In the genomic region with DNA sequence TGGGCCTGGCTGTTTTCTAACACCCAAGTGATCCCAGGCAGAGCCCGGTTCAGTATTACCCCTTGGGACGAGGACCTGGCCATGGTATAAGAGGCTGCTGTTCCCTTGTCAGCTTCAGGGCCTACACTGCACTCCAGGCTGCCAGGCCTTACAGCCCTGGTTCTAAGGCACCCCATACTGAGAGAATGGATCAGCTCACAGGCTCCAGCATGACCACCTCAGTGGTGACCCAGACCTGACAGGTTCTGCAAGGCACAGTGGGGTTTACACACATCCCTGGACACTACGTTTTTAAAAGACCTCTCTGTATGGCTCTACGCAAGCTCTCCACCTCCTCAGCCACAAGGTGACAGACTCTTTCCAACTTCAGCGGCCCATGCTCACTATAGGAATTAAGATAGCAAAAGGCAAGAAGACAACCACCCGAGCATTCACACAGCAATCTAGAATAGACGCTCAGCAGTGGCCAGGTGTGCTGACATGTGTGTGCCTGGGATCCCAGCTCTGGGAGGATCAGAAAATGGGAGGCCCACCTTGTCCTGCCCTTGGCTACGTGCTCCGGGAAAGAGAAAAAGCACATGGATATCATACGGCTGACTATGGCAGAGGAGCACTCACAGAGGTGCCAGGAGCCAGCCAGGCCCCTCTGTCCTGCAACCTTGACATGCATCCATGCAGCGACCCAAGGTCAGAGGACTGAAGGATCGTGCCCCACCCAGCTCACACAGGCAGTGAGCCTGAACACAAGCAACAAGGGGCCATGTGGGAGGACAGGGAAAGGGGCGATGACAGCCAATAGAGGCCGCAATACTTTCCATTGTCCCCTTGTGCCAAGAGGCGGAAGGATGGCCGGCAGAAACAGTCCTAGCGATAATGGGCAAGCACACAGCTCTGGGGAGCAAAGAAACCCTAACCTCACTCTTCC, we compare ENCODE assay signal across 9 mouse cellular contexts. TPM values are rescaled to one million over a fixed set of nuclear protein-coding genes. Genes with fewer than 3 reads are reported as not detected.
A peak's percentile ranks its signal among the peaks of the same experiment; 100 is the strongest.
DNase-seq lines count a peak whose midpoint lies in the region; ATAC-seq lines count a peak whose summit lies in the region.
"Had no signal": no experiment of that assay in that cellular context is flagged by ENCODE, and none has a peak within 500 bp of the region (broad histone marks: within the 10 kb centered on the region; RNA-seq: fewer than 3 reads in every experiment).

No protein-coding gene starts in this region.

- H3K27me3 ChIP-seq in lung, embryonic 15.5 days = no peaks in the 10 kb centered on the region
- H3K27me3 ChIP-seq in forebrain, embryonic 15.5 days = no peaks in the 10 kb centered on the region

- no peak overlapping the region for H3K4me2 ChIP-seq in lung, embryonic 15.5 days
- H3K4me2 ChIP-seq in forebrain, embryonic 15.5 days (replicated peaks) = no peak overlapping the region

- no peak overlapping the region for H3K4me3 ChIP-seq in lung, embryonic 15.5 days
- H3K4me3 ChIP-seq in forebrain, embryonic 15.5 days = no peak overlapping the region

- peak; percentile 62 for DNase-seq in adrenal gland, adult 2 months
- no peak for DNase-seq in adrenal gland, postnatal 25 days
- DNase-seq in lung, postnatal 36 days = no peak
- peak; percentile 2 for DNase-seq in layer of hippocampus, postnatal 36 days
- DNase-seq in left cerebral cortex, adult 11 months (ENCODE audit: low spot score) = no peak
- DNase-seq in right cerebral cortex, adult 18-20 months = no peak

- WGBS in lung, embryonic 15.5 days = 63% methylated on average over 17 of the region's 17 CpGs
- WGBS in forebrain, embryonic 15.5 days = 77% methylated on average over 17 of the region's 17 CpGs

- H3K9ac ChIP-seq in lung, embryonic 15.5 days = no peak overlapping the region
- H3K9ac ChIP-seq in forebrain, embryonic 15.5 days (replicated peaks) = no peak overlapping the region

- peak overlapping the region; percentile 65 for H3K27ac ChIP-seq in lung, embryonic 15.5 days
- 0 out of 2 replicates have a peak overlapping the region, but pooled peaks have one; percentile 18 for H3K27ac ChIP-seq in forebrain, embryonic 15.5 days (replicated peaks)

- H3K36me3 ChIP-seq in lung, embryonic 15.5 days = no peaks in the 10 kb centered on the region
- no peaks in the 10 kb centered on the region for H3K36me3 ChIP-seq in forebrain, embryonic 15.5 days

- no peaks in the 10 kb centered on the region for H3K9me3 ChIP-seq in lung, embryonic 15.5 days
- H3K9me3 ChIP-seq in forebrain, embryonic 15.5 days = no peaks in the 10 kb centered on the region

- peaks cover 50% of the 10 kb centered on the region for H3K4me1 ChIP-seq in lung, embryonic 15.5 days
- peaks cover 45% of the 10 kb centered on the region for H3K4me1 ChIP-seq in forebrain, embryonic 15.5 days

- no peak for ATAC-seq in lung, embryonic 15.5 days (ENCODE audit: borderline replicate concordance, extremely low read depth, low FRiP score, low TSS enrichment)
- ATAC-seq in forebrain, embryonic 15.5 days (replicated peaks) = no peak

RNA-seq across cellular contexts. Expression of gene Ndufb7, which starts 11.9 kb away (rescaled TPM):
- total RNA-seq in adrenal gland, adult 2 months (2021) = 100 to 1,000 TPM; 209 to 258 TPM
- 402 and 495 TPM in 2 replicates for polyA plus RNA-seq in adrenal gland, adult 2 months (2012; rRNA removed)
- 223 and 229 TPM in 2 replicates for total RNA-seq in adrenal gland, postnatal 25 days (2021)
- 316 and 363 TPM in 2 replicates for polyA plus RNA-seq in lung, embryonic 15.5 days (2015; fragmentation: Nextera tagmentation; extraction: Ambion mirVana)
- polyA plus RNA-seq in forebrain, embryonic 15.5 days (2015; fragmentation: Nextera tagmentation; extraction: Ambion mirVana) = 327 and 356 TPM in 2 replicates
- 100 to 1,000 TPM; 147 to 150 TPM for total RNA-seq in layer of hippocampus, postnatal 36 days (2021)

RNA-seq across cellular contexts. Expression of gene Tecr, which starts 29.4 kb away (rescaled TPM):
- 100 to 1,000 TPM; 409 to 723 TPM for total RNA-seq in adrenal gland, adult 2 months (2021)
- polyA plus RNA-seq in adrenal gland, adult 2 months (2012; rRNA removed) = 1,113 and 1,272 TPM in 2 replicates
- total RNA-seq in adrenal gland, postnatal 25 days (2021) = 582 and 661 TPM in 2 replicates
- 533 and 536 TPM in 2 replicates for polyA plus RNA-seq in lung, embryonic 15.5 days (2015; fragmentation: Nextera tagmentation; extraction: Ambion mirVana)
- polyA plus RNA-seq in forebrain, embryonic 15.5 days (2015; fragmentation: Nextera tagmentation; extraction: Ambion mirVana) = 683 and 712 TPM in 2 replicates
- total RNA-seq in layer of hippocampus, postnatal 36 days (2021) = 100 to 1,000 TPM; 511 to 514 TPM

RNA-seq across cellular contexts. Expression of gene Dnajb1, which starts 29.6 kb away (rescaled TPM):
- 10 to 100 TPM; 21.8 to 61.9 TPM for total RNA-seq in adrenal gland, adult 2 months (2021)
- polyA plus RNA-seq in adrenal gland, adult 2 months (2012; rRNA removed) = 21.8 and 27.3 TPM in 2 replicates
- 27.7 and 28.0 TPM in 2 replicates for total RNA-seq in adrenal gland, postnatal 25 days (2021)
- 63.8 and 67.4 TPM in 2 replicates for polyA plus RNA-seq in lung, embryonic 15.5 days (2015; fragmentation: Nextera tagmentation; extraction: Ambion mirVana)
- 59.8 and 63.0 TPM in 2 replicates for polyA plus RNA-seq in forebrain, embryonic 15.5 days (2015; fragmentation: Nextera tagmentation; extraction: Ambion mirVana)
- total RNA-seq in layer of hippocampus, postnatal 36 days (2021) = 10 to 100 TPM; 46.3 to 51.8 TPM

RNA-seq across cellular contexts. Expression of gene Olfr370, which starts 42.8 kb away (rescaled TPM):
- not detected for total RNA-seq in adrenal gland, adult 2 months (2021)
- not detected in 2 replicates for polyA plus RNA-seq in adrenal gland, adult 2 months (2012; rRNA removed)
- not detected in 2 replicates for total RNA-seq in adrenal gland, postnatal 25 days (2021)
- not detected in 2 replicates for polyA plus RNA-seq in lung, embryonic 15.5 days (2015; fragmentation: Nextera tagmentation; extraction: Ambion mirVana)
- polyA plus RNA-seq in forebrain, embryonic 15.5 days (2015; fragmentation: Nextera tagmentation; extraction: Ambion mirVana) = 0.06 and 0.08 TPM in 2 replicates
- not detected for total RNA-seq in layer of hippocampus, postnatal 36 days (2021)
- total RNA-seq: heart, postnatal 10 days had no signal

Comparison
In these comparisons a context has a peak if more than half of its experiments do, and no peak if none do; other contexts are left out.
1. DNase-seq: peak in adrenal gland, adult 2 months (single experiment) and layer of hippocampus, postnatal 36 days (2 of 2); none in adrenal gland, postnatal 25 days (single experiment), lung, postnatal 36 days (single experiment), left cerebral cortex, adult 11 months (single experiment) and right cerebral cortex, adult 18-20 months (single experiment).